Mouse (Mus musculus): ENCODE results near the gene Ndufaf2.

The Ndufaf2 gene

GRCm38 (mm10) chr13:108158465-108159240 is at the start of gene Ndufaf2, which contains the start of gene Ercc8:
TSS of gene Ndufaf2 (minus strand) at chr13:108158623.
TSS of gene Ercc8 (plus strand) at chr13:108158731.
- DNase-seq (ENCODE audit: extremely low read depth, low read depth) = peak; percentile 79

- no peak for DNase-seq (ENCODE audit: extremely low read depth, low read depth)
Measured at GRCm38 (mm10) chr13:108208090-108208489, 49.7 kb upstream of the Ndufaf2 start.

GRCm38 (mm10) chr13:108207447-108207846 is 49.0 kb upstream of the Ndufaf2 start:
- DNase-seq (ENCODE audit: extremely low read depth, low read depth) = no peak

GRCm38 (mm10) chr13:108204857-108205256 is 46.4 kb upstream of the Ndufaf2 start:
- no peak for DNase-seq (ENCODE audit: extremely low read depth, low read depth)

GRCm38 (mm10) chr13:108195474-108195873 is 37.1 kb upstream of the Ndufaf2 start:
- DNase-seq (ENCODE audit: extremely low read depth, low read depth) = no peak

- DNase-seq (ENCODE audit: extremely low read depth, low read depth) = no peak
Measured at GRCm38 (mm10) chr13:108191074-108191720, 32.8 kb upstream of the Ndufaf2 start.

GRCm38 (mm10) chr13:108187994-108188393 is 29.6 kb upstream of the Ndufaf2 start:
- DNase-seq (ENCODE audit: extremely low read depth, low read depth) = no peak

GRCm38 (mm10) chr13:108185530-108185929 is 27.1 kb upstream of the Ndufaf2 start:
- DNase-seq (ENCODE audit: extremely low read depth, low read depth) = peak; percentile 54

- no peak for DNase-seq (ENCODE audit: extremely low read depth, low read depth)
Measured at GRCm38 (mm10) chr13:108184743-108185255, 26.4 kb upstream of the Ndufaf2 start.

- DNase-seq (ENCODE audit: extremely low read depth, low read depth) = no peak
Measured at GRCm38 (mm10) chr13:108180821-108181220, 22.4 kb upstream of the Ndufaf2 start.

- no peak for DNase-seq (ENCODE audit: extremely low read depth, low read depth)
Measured at GRCm38 (mm10) chr13:108179618-108180017, 21.2 kb upstream of the Ndufaf2 start.

- DNase-seq (ENCODE audit: extremely low read depth, low read depth) = no peak
Measured at GRCm38 (mm10) chr13:108170511-108170910, 12.1 kb upstream of the Ndufaf2 start.

GRCm38 (mm10) chr13:108170002-108170401 is 11.6 kb upstream of the Ndufaf2 start:
- peak; percentile 62 for DNase-seq (ENCODE audit: extremely low read depth, low read depth)

GRCm38 (mm10) chr13:108164621-108165020 is 6.2 kb upstream of the Ndufaf2 start:
- DNase-seq (ENCODE audit: extremely low read depth, low read depth) = no peak

GRCm38 (mm10) chr13:108163912-108164311 is 5.5 kb upstream of the Ndufaf2 start:
- no peak for DNase-seq (ENCODE audit: extremely low read depth, low read depth)

- peak; percentile 58 for DNase-seq (ENCODE audit: extremely low read depth, low read depth)
Measured at GRCm38 (mm10) chr13:108159963-108160362, 1.5 kb upstream of the Ndufaf2 start.

GRCm38 (mm10) chr13:108159241-108159575 is 785 bp upstream of the Ndufaf2 start:
- DNase-seq (ENCODE audit: extremely low read depth, low read depth) = no peak

GRCm38 (mm10) chr13:108157732-108158464 is 525 bp downstream of the Ndufaf2 start:
- DNase-seq (ENCODE audit: extremely low read depth, low read depth) = peak; percentile 41

GRCm38 (mm10) chr13:108157156-108157555 is 1.3 kb downstream of the Ndufaf2 start:
- no peak for DNase-seq (ENCODE audit: extremely low read depth, low read depth)

- peak; percentile 32 for DNase-seq (ENCODE audit: extremely low read depth, low read depth)
Measured at GRCm38 (mm10) chr13:108152650-108153372, 5.6 kb downstream of the Ndufaf2 start.

GRCm38 (mm10) chr13:108151782-108152181 is 6.6 kb downstream of the Ndufaf2 start:
- peak; percentile 38 for DNase-seq (ENCODE audit: extremely low read depth, low read depth)
